Mouse (Mus musculus) kidney, adult 9 months (tissue): ENCODE data around the gene Gm21996.
"Not testable (repeated sequence)": the region's sequence is repeated elsewhere in the genome, so short reads cannot be mapped to it uniquely, and the experiment has no call there.

ENCODE experiments used
- DNase-seq: peaks from one replicate; pipeline ENCODE4 v3.0.0; 2022

Gm21996 gene

GRCm38 (mm10) chrY:89745432-89745831 is at the start of gene Gm21996:
Gene Gm21996 (minus strand): TSS chrY:89745532.
- DNase-seq: not testable (repeated sequence)
